Mouse (Mus musculus): ENCODE results near the gene Slc13a5.

Gene Slc13a5

GRCm38 (mm10) chr11:72206341-72207203 is 60.5 kb downstream of the Slc13a5 start, which contains the start of gene Gm43951:
TSS of gene Gm43951 (minus strand) at chr11:72206840.
- DNase-seq (ENCODE audit: low spot score in 2 of 2): peak in 1 of 2 experiments; percentile 17

- no peak for DNase-seq (ENCODE audit: low spot score in 2 of 2)
These were observed 61.8 kb downstream of the Slc13a5 start for GRCm38 (mm10) chr11:72205256-72205655.

GRCm38 (mm10) chr11:72203440-72203839 is 63.6 kb downstream of the Slc13a5 start:
- no peak for DNase-seq (ENCODE audit: low spot score in 2 of 2)

DNA sequence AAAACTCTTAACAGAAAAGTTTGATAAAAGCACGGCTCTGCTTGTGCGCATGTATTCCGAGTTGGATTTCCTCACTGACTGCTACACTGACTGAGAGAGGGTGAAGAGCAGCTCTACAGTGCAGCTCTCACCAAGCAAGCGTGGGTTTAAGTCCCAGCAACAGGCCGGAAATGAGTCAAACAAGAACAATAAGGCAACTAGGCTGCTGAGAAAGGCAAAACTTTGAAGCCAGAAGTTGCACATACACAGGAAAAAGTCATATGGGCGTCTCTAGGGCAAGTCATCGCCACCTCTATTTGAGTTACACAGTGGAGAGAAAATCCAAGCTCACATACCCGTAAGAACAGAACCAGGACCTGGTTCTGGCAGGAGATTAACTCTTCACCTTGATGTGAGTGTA is 70.5 kb downstream of the Slc13a5 start:
- DNase-seq (ENCODE audit: low spot score in 2 of 2): no peak

- no peak for DNase-seq (ENCODE audit: low spot score in 2 of 2)
These were observed 72.8 kb downstream of the Slc13a5 start for GRCm38 (mm10) chr11:72194259-72194658.
